Mouse (Mus musculus) myocyte (in vitro differentiated cells): ENCODE results near the gene Shroom3.

Experiments used
- CEBPB ChIP-seq: IDR thresholded peaks from 2 replicates; pipeline ENCODE4 v1.6.1; 2011; ENCODE audit warnings: mild to moderate bottlenecking, moderate library complexity; ENCODE audit not compliant: poor library complexity, insufficient read depth, severe bottlenecking
- E2F4 ChIP-seq: IDR thresholded peaks from one replicate; pipeline ENCODE4 v1.6.1; 2011; ENCODE audit warnings: mild to moderate bottlenecking, control low read depth, moderate library complexity; ENCODE audit not compliant: insufficient read depth
- MAX ChIP-seq: IDR thresholded peaks from one replicate; pipeline ENCODE4 v1.6.1; 2011; ENCODE audit warnings: low read depth, mild to moderate bottlenecking, control low read depth
- MYOD1 ChIP-seq, 3 experiments: IDR thresholded peaks; one replicate each; pipeline ENCODE4 v1.6.1; 2011; ENCODE audit warnings: control low read depth in 2 of 3, low read depth in 2 of 3, mild to moderate bottlenecking in 2 of 3, moderate library complexity in 1 of 3; ENCODE audit not compliant: insufficient read length in 2 of 3, control insufficient read depth in 1 of 3
- MYOG ChIP-seq, 3 experiments: IDR thresholded peaks; one replicate each; pipeline ENCODE4 v1.6.1; 2011; ENCODE audit warnings: control low read depth in 2 of 3, low read depth in 2 of 3, mild to moderate bottlenecking in 2 of 3; ENCODE audit not compliant: insufficient read length in 2 of 3, control insufficient read depth in 1 of 3, insufficient read depth in 1 of 3
- POLR2A ChIP-seq: IDR thresholded peaks from one replicate; pipeline ENCODE4 v1.6.1; 2011; ENCODE audit warnings: low read depth, mild to moderate bottlenecking, control low read depth, moderate library complexity; ENCODE audit not compliant: insufficient read length
- POLR2AphosphoS2 ChIP-seq: IDR thresholded peaks from one replicate; pipeline ENCODE4 v1.6.1; 2011; ENCODE audit warnings: low read depth, control low read depth; ENCODE audit not compliant: insufficient read length
- REST ChIP-seq: IDR thresholded peaks from one replicate; pipeline ENCODE4 v1.6.1; 2011; ENCODE audit warnings: mild to moderate bottlenecking, control low read depth, moderate library complexity; ENCODE audit not compliant: insufficient read depth, insufficient read length
- TCF12 ChIP-seq: IDR thresholded peaks from one replicate; pipeline ENCODE4 v1.6.1; 2011; ENCODE audit warnings: mild to moderate bottlenecking, control low read depth; ENCODE audit not compliant: poor library complexity, insufficient read depth, severe bottlenecking
- TCF3 ChIP-seq: IDR thresholded peaks from one replicate; pipeline ENCODE4 v1.6.1; 2011; ENCODE audit warnings: low read depth, control low read depth; ENCODE audit not compliant: insufficient read length
- USF1 ChIP-seq: IDR thresholded peaks from one replicate; pipeline ENCODE4 v1.6.1; 2011; ENCODE audit warnings: low read depth, mild to moderate bottlenecking, control low read depth, moderate library complexity

- TF ChIP-seq POLR2A (no peak), USF1 (no peak), E2F4 (no peak), POLR2AphosphoS2 (no peak), MYOD1 (IDR thresholded peaks at IDR 0.05; ENCODE audit: control insufficient read depth in 1 of 3, insufficient read length in 2 of 3, low read depth in 2 of 3) (no peak), MAX (no peak), MYOG (IDR thresholded peaks at IDR 0.05; ENCODE audit: control insufficient read depth in 1 of 3, insufficient read depth in 1 of 3, insufficient read length in 2 of 3, low read depth in 2 of 3) (no peak), CEBPB (no peak), REST (no peak), TCF12 (no peak), TCF3 (no peak)
These were observed 125.5 kb downstream of the Shroom3 start for GRCm38 (mm10) chr5:92808503-92809415.
